Mouse (Mus musculus) urinary bladder, postnatal 10 days (tissue): ENCODE data around the gene Cyp20a1.

Experiments used
- DNase-seq: peaks from one replicate; pipeline ENCODE4 v3.0.0; 2022; ENCODE audit warnings: low spot score

Cyp20a1 gene

GRCm38 (mm10) chr1:60342808-60343629 is at the start of gene Cyp20a1:
Gene Cyp20a1, plus strand, starts transcription at chr1:60343323.
- DNase-seq = peak; percentile 59

GRCm38 (mm10) chr1:60293921-60294320 is 49.2 kb upstream of the Cyp20a1 start:
- DNase-seq = no peak

- no peak for DNase-seq
These were observed 720 bp downstream of the Cyp20a1 start for GRCm38 (mm10) chr1:60343630-60344455.

GRCm38 (mm10) chr1:60344670-60345069 is 1.5 kb downstream of the Cyp20a1 start:
- no peak for DNase-seq

- no peak for DNase-seq
These were observed 2.6 kb downstream of the Cyp20a1 start for GRCm38 (mm10) chr1:60345712-60346111.

GRCm38 (mm10) chr1:60352786-60353185 is 9.7 kb downstream of the Cyp20a1 start:
- DNase-seq = no peak

GRCm38 (mm10) chr1:60361626-60362025 is 18.5 kb downstream of the Cyp20a1 start:
- DNase-seq = no peak

- DNase-seq = no peak
These were observed 33.4 kb downstream of the Cyp20a1 start for GRCm38 (mm10) chr1:60376556-60376955.

- no peak for DNase-seq
These were observed 38.8 kb downstream of the Cyp20a1 start for GRCm38 (mm10) chr1:60381910-60382309.

GRCm38 (mm10) chr1:60404848-60405247 is 61.7 kb downstream of the Cyp20a1 start:
- DNase-seq = no peak

GRCm38 (mm10) chr1:60408501-60409167 is 65.5 kb downstream of the Cyp20a1 start:
- no peak for DNase-seq

- DNase-seq = peak; percentile 76
These were observed 66.2 kb downstream of the Cyp20a1 start, which contains the start of gene Abi2 for GRCm38 (mm10) chr1:60409168-60409828. Gene Abi2, plus strand, starts transcription at chr1:60409619.

- DNase-seq = no peak
These were observed 67.0 kb downstream of the Cyp20a1 start for GRCm38 (mm10) chr1:60409928-60410817.

GRCm38 (mm10) chr1:60416724-60417123 is 73.6 kb downstream of the Cyp20a1 start:
- no peak for DNase-seq

GRCm38 (mm10) chr1:60423882-60424281 is 80.8 kb downstream of the Cyp20a1 start:
- no peak for DNase-seq

GRCm38 (mm10) chr1:60428341-60428740 is 85.2 kb downstream of the Cyp20a1 start:
- no peak for DNase-seq

GRCm38 (mm10) chr1:60428932-60429331 is 85.8 kb downstream of the Cyp20a1 start:
- no peak for DNase-seq

GRCm38 (mm10) chr1:60431531-60431930 is 88.4 kb downstream of the Cyp20a1 start:
- DNase-seq = no peak

GRCm38 (mm10) chr1:60432497-60432896 is 89.4 kb downstream of the Cyp20a1 start:
- no peak for DNase-seq
